Mouse (Mus musculus) liver, postnatal 0 days (tissue): ENCODE measurements at regions not wholly inside any gene's neighbourhood (a gene's known extent, or its start where the extent isn't known, plus 50 kb on each side); places are given as distances from the start of the nearest gene placed in this dataset.

ENCODE experiments used
- CTCF ChIP-seq: sonication (generic); IDR thresholded peaks from 2 replicates; pipeline ENCODE4 v1.5.1; 2016; ENCODE audit warnings: antibody characterized with exemption, low read depth
- EP300 ChIP-seq: IDR thresholded peaks from 2 replicates; pipeline ENCODE4 v1.6.1; 2016; ENCODE audit warnings: antibody characterized with exemption, low read depth, mild to moderate bottlenecking

DNA sequence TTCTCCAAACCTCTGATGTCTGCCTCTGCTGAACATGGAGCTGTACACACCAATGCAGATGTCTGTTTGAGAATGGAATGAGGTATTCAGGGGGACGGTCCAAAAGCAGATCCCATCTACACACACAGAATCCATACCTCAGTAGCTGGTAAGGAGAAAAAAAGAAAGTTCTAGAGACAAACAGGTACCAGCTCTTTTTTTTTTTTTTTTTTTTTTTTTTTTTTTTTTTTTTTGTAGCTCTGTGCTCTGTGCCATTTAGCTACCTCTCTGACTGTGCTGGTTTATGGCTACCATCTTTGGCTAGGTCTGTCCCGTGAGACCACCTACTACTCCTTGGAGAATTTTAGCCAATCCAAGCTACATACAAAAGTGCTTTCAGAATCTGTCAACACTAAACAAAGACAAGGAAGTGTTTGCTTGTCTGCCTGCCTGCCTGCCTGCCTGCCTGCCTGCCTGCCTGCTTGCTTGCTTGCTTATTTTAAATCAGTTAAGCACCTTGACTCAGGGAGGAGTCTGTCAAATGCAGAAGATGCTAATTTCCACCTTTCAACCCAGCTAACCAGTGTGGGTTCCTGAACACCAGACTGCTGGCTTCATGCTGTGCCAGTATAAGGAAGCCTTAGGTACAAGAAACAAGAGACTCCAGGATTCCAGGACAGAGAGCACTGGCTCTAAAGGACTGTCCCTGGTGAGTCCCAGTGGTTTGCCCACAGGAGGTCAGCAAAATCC lies 190.0 kb upstream of the Cdh5 start:
- no peak for TF ChIP-seq CTCF
- no peak for TF ChIP-seq EP300
